Mouse (Mus musculus): ENCODE measurements around the gene Gjc1.

DNA sequence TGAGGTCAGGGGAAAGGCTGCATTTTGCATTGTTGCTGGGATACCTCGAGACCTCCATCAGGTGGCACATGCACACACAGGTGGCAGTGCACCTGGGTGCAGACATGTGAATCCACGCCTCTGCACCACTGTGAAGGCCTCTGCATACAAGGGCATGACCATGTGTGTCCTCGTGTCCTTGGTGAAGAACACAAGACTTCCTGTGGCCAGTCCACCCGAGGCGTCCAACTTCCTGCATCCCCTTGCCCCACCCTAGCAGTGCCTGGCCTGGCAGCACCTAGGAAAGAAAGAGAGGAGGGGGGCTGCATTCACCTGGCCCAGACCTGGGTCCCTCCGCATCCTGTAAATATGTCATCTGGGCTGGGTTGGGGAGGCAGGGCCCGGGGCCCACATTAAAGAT, 39.7 kb downstream of the Gjc1 start:
- TF ChIP-seq EP300 (IDR thresholded peaks at IDR 0.05): no peak
- no peak for TF ChIP-seq CTCF (IDR thresholded peaks at IDR 0.05)
